Mouse (Mus musculus) adrenal gland (tissue): ENCODE measurements at regions not wholly inside any gene's neighbourhood (a gene's known extent, or its start where the extent isn't known, plus 50 kb on each side); places are given as distances from the start of the nearest gene placed in this dataset.
"Not testable (repeated sequence)": the region's sequence is repeated elsewhere in the genome, so short reads cannot be mapped to it uniquely, and the experiment has no call there.

Experiments used
- intact Hi-C: fragments of 180-260 bp; cut with DNase I; formaldehyde crosslinking; loops from one replicate; pipeline ENCODE4 v1.15.1; 2025

- intact Hi-C loops: loop anchor here (2.0 to 10.0 kb wide), 2 partner anchors 217 to 357 kb away; no protein-coding TSS in a partner anchor
Measured at GRCm38 (mm10) chr2:71597956-71598355, 51.4 kb upstream of the Dlx2 start.

GRCm38 (mm10) chr2:71598368-71598767 is 51.8 kb upstream of the Dlx2 start:
- intact Hi-C loops: loop anchor here (2.0 to 10.0 kb wide), 2 partner anchors 216 to 356 kb away; no protein-coding TSS in a partner anchor

- intact Hi-C loops: loop anchor here (2.0 to 10.0 kb wide), 2 partner anchors 216 to 356 kb away; no protein-coding TSS in a partner anchor
Measured at GRCm38 (mm10) chr2:71598778-71599177, 52.2 kb upstream of the Dlx2 start.

GRCm38 (mm10) chr2:71600213-71600612 is 53.7 kb upstream of the Dlx2 start:
- intact Hi-C loops: no loop called here

GRCm38 (mm10) chr2:71600999-71601398 is 54.4 kb upstream of the Dlx2 start:
- intact Hi-C loops: no loop called here

GRCm38 (mm10) chr2:71603796-71604195 is 57.2 kb upstream of the Dlx2 start:
- intact Hi-C loops: not testable (repeated sequence)

- intact Hi-C loops: no loop called here
Measured at GRCm38 (mm10) chr2:71605606-71606005, 59.1 kb upstream of the Dlx2 start.

GRCm38 (mm10) chr2:71607087-71607502 is 60.5 kb upstream of the Dlx2 start:
- intact Hi-C loops: no loop called here

GRCm38 (mm10) chr2:71613216-71613615 is 66.7 kb upstream of the Dlx2 start:
- intact Hi-C loops: no loop called here

GRCm38 (mm10) chr2:71616526-71616925 is 70.0 kb upstream of the Dlx2 start:
- intact Hi-C loops: no loop called here

- intact Hi-C loops: no loop called here
Measured at GRCm38 (mm10) chr2:71621458-71621857, 74.9 kb upstream of the Dlx2 start.

- intact Hi-C loops: no loop called here
Measured at GRCm38 (mm10) chr2:71622532-71623099, 76.1 kb upstream of the Dlx2 start.

- intact Hi-C loops: no loop called here
Measured at GRCm38 (mm10) chr2:71623134-71623533, 76.6 kb upstream of the Dlx2 start.

GRCm38 (mm10) chr2:71625298-71625902 is 78.8 kb upstream of the Dlx2 start:
- intact Hi-C loops: no loop called here

- intact Hi-C loops: no loop called here
Measured at GRCm38 (mm10) chr2:71626404-71626803, 79.8 kb upstream of the Dlx2 start.

GRCm38 (mm10) chr2:71627097-71627755 is 80.7 kb upstream of the Dlx2 start:
- intact Hi-C loops: no loop called here

- intact Hi-C loops: no loop called here
Measured at GRCm38 (mm10) chr2:71628821-71629220, 82.3 kb upstream of the Dlx2 start.

- intact Hi-C loops: no loop called here
Measured at GRCm38 (mm10) chr2:71629301-71630142, 83.0 kb upstream of the Dlx2 start.

GRCm38 (mm10) chr2:71630143-71630463 is 83.5 kb upstream of the Dlx2 start:
- intact Hi-C loops: no loop called here

GRCm38 (mm10) chr2:71633471-71633870 is 86.9 kb upstream of the Dlx2 start:
- intact Hi-C loops: no loop called here

- intact Hi-C loops: no loop called here
Measured at GRCm38 (mm10) chr2:71634471-71634870, 87.9 kb upstream of the Dlx2 start.

GRCm38 (mm10) chr2:71636134-71636533 is 89.6 kb upstream of the Dlx2 start:
- intact Hi-C loops: no loop called here
